Mouse (Mus musculus): ENCODE measurements around the gene Rprm.

Gene Rprm

GRCm38 (mm10) chr2:54085430-54086087 lies at the start of gene Rprm:
Gene Rprm, minus strand, starts transcription at chr2:54085552.
- peak; percentile 89 to 92 for DNase-seq

DNA sequence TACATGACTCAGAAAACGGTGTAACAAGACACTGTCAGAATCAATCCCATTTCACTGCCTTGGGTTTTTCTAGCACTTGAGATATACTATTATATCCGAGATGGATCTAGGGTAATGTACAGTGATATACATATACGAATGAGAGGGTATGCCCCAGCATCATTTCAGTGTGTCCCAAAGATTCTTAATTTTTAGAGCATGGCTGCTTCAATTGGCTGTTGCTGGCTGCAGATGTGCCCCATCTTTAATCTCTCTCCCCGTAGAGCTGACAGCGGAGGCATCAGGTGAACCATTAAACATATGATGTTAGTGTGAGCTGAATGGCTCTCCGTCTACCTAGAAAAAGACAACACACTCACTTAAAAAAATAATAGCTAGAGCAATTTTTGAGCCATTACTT lies 34.0 kb upstream of the Rprm start:
- no peak for DNase-seq

DNA sequence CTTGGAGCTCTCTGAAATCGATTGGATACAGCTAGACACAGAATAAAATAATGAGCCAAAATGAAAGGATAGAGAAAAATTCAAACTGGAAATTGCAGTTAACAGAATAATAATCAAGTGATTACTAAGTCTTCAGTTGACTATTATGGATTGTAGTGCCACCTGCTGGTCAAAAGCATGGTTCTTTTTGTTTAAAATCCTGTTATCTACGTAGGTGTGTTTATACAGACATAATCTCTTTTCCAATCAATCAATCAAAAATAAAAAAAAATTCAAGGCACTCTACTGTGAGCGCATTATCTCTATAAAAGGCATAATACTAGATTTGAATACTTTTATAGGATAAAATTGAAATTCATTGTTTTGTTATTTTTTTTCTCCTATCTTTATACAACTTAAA lies 33.5 kb upstream of the Rprm start:
- no peak for DNase-seq

- DNase-seq: no peak
These were observed 25.9 kb upstream of the Rprm start for GRCm38 (mm10) chr2:54111294-54111693.

DNA sequence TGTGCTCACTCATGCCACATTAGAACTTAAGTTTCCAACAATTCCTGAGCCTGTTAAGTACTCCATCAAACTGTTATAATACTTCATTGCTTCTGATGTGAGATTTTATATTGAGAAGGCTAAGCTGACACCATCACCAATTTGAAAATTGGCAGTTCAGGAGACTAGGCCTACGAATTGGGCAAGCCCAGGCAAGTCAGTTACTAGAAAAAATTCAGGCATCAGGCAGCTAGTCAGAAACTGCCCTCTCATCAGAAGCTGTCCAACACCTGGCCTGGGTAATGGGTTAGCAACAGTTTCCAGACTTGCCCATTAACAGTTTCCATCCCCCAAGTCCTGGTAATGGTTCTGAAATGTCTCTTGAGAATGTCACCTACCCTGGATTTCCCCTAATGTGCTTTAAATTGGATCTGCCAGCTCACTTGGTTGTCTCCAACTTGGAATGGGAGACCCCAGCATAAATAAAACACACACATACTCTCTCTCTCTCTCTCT lies 20.9 kb upstream of the Rprm start:
- DNase-seq: no peak

DNA sequence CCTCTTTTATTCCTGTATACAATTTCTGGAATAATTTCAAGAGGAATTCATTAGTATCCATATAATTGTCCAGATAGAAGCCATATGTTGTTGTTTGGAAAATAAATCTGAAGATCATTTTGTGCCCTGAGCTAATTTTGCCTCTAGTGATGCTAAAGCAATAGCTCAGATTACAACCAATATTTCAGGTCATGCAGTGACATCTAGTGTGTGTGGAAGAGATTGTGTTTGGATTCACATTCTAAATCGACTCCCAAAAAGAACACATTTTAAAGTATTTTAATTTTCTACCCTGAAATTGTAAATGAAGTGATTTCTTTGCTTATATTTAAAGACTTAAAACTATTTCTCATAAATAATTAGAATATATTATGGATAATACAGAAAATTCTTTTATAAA lies 14.6 kb upstream of the Rprm start:
- DNase-seq: no peak

- DNase-seq: no peak
These were observed 7.3 kb upstream of the Rprm start for GRCm38 (mm10) chr2:54092616-54093015.

DNA sequence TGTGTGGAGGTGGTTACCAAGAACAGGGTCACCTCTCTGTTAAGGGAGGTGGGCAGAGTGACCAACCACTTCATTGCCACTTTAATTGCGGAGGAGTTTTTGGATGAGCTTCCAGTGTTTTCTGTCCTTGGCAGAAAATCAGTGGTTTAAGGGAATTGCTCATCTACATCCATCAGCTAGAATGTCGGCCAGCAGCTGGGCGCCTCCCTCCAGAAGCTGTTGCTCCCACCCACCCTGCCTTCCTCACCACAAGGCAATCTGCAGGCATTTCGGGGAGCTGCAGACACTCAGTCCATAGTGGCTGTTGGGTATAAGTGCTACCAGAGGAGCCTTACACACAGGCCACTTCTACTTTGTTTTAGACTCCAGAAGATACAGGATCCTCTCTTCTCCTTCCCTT lies 902 bp upstream of the Rprm start:
- DNase-seq: no peak

DNA sequence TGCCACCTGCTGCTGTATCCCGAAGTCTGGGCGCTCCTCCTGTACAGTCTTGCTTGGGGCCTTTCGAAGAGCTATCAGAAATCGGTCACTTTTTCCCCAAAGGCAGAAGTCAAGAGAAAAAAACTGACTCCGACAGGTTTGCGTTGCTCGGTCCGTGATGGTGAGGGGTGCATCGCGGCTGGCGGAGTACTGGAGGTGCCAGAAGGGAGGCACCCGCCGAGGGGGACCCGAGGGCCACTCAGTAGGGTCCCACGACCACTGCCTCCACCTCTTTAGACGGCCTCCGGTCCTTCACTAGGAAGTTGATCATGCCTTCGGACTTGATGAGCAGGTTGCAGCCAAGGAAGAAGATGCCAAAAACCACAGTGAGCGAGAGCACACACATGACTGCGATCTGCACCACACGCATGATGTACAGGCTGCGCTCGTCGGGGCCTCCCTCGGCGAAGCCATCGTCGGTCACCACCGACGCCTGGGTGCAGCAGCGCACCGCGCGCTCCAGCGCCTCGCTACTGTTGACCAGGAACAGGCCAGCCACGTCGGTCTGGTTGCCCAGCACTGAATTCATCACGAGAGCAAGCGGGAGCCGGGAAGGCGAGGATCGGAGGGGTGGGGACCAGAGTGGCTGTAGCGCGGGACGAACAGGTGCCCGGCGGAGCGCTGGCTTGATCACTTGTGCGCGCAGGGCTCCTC lies 469 bp downstream of the Rprm start:
- DNase-seq: no peak

DNA sequence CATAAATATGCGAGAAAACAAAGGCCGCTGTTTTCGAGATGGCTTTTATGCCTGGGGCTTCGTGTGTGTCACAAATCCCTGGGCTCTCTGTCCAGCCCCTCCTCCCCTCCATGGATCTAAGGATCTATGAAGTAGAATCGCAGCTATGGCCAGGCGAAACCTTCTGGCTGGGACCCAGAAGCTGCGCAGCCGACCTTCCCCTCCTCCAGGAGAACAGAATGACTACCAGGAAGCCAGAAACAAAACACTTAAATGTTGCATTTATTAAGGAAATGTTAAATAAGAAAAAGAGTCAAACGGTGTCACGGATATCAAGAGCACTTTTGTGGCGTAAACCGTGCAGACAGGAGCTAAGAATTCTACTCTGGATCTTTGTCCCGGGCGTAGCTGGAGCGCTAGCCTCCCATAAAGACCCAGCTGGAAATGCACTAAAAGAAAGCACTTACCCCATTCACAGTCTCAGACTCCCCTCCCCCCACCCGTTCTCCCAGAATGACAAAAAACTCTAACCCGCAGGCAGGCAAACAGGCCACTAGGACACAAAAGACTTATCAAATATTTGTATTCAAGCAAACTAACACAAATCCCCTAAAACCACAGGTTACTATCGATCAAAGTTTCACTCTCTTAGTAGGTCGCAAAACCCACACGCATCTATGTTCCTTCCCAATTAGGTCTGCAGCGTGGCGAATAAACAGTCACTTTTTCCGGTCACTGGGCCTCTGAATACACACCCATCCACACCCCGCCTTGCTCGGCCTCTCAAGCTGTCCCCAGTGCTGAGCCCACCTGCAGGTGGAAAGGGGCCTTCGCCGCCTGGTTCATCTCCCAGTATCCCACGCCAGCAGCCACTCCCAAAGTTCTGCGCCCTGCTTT lies 1.3 kb downstream of the Rprm start:
- peak; percentile 6 to 30 for DNase-seq

DNA sequence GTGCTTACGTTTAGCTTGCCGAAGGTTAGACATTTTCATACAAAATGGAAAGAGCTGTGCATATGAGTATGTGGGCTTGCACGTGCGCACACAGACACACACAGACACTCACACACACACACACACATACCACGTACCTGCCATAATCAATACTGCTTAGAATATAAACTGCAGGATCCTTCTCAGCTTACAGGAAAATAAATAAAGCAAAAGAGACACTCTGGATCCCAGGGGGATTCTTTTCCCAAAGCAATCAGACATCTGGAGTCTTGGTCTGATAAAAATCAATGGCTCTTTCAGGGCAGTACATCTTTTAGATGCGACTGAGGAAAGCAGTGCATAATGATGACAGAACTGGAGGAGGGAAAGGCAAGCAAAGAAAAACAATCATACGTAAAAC lies 6.4 kb downstream of the Rprm start:
- DNase-seq: no peak

GRCm38 (mm10) chr2:54071526-54071925 lies 13.8 kb downstream of the Rprm start:
- no peak for DNase-seq

GRCm38 (mm10) chr2:54062421-54062820 lies 22.9 kb downstream of the Rprm start:
- DNase-seq: no peak

DNA sequence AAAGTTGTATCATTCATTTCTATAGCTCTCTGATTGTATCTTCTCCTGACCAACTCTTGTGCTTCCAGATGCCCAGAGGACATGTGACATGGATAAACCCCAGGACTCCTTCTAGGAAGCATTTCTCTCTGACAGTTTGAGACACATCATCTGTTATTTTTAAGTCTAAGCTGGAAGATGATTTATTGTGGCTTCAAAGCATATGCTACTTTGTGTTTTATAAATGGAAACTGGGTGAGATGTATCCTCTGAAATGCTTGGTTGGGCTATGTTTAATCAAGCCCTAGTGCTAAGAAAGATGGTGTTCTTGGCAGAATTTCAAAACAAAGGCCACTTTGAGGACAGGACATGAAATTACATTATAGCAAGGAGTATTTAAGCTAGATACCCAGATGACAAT lies 24.3 kb downstream of the Rprm start:
- no peak for DNase-seq
